Mouse (Mus musculus) midbrain, postnatal 0 days (tissue): ENCODE data around the gene Itgb7. TPM values are rescaled to one million over a fixed set of nuclear protein-coding genes. Genes with fewer than 3 reads are reported as not detected.
A peak's percentile ranks its signal among the peaks of the same experiment; 100 is the strongest.

ENCODE experiments used
- ATAC-seq: fragments of 200-750 bp; cut with Nextera tagmentation; 2 replicates; pipeline ENCODE4 v1.8.0; 2017; ENCODE audit warnings: moderate number of reproducible peaks, mild to moderate bottlenecking, moderate TSS enrichment, moderate library complexity; ENCODE audit not compliant: low FRiP score
- DNase-seq: peaks from one replicate; pipeline ENCODE4 v3.0.0-alpha.2; 2015; ENCODE audit warnings: low spot score
- H3K27ac ChIP-seq: fragments of 300-500 bp; sonication (generic); 2 replicates; pipeline ENCODE4 v1.5.1; 2014; ENCODE audit warnings: low read depth, mild to moderate bottlenecking, low read length, mixed read lengths
- H3K27me3 ChIP-seq: fragments of 300-500 bp; sonication (generic); 2 replicates; pipeline ENCODE4 v1.6.1; 2014; ENCODE audit warnings: low read length, control low read depth, mixed read lengths; ENCODE audit not compliant: insufficient read depth
- H3K36me3 ChIP-seq: fragments of 300-500 bp; sonication (generic); 2 replicates; pipeline ENCODE4 v1.6.1; 2014; ENCODE audit warnings: low read length, control low read depth, mixed read lengths; ENCODE audit not compliant: insufficient read depth
- H3K4me1 ChIP-seq: fragments of 300-500 bp; sonication (generic); 2 replicates; pipeline ENCODE4 v1.6.1; 2014; ENCODE audit warnings: mild to moderate bottlenecking, control low read depth, antibody characterized with exemption, low read length, mixed read lengths; ENCODE audit not compliant: insufficient read depth
- H3K4me2 ChIP-seq: fragments of 300-500 bp; sonication (generic); 2 replicates; pipeline ENCODE4 v1.6.1; 2014; ENCODE audit warnings: low read depth, mild to moderate bottlenecking, low read length, mixed read lengths; ENCODE audit not compliant: poor library complexity, severe bottlenecking
- H3K4me3 ChIP-seq: fragments of 300-500 bp; sonication (generic); 2 replicates; pipeline ENCODE4 v1.5.1; 2014; ENCODE audit warnings: low read depth, mild to moderate bottlenecking, low read length, moderate library complexity
- H3K9ac ChIP-seq: fragments of 300-500 bp; sonication (generic); replicated peaks from 2 replicates; pipeline ENCODE4 v1.6.1; 2014; ENCODE audit warnings: mild to moderate bottlenecking, low read length, moderate library complexity, mixed read lengths; ENCODE audit not compliant: poor library complexity, severe bottlenecking
- H3K9me3 ChIP-seq: fragments of 300-500 bp; sonication (generic); 2 replicates; pipeline ENCODE4 v1.6.1; 2016; ENCODE audit warnings: low read length, control low read depth
- CTCF ChIP-seq: IDR thresholded peaks from 2 replicates; pipeline ENCODE4 v1.5.1; 2016; ENCODE audit warnings: antibody characterized with exemption, mild to moderate bottlenecking
- WGBS: fragments of 180-500 bp; shearing (Covaris S2); extraction: QIAGEN DNeasy Blood & Tissue Kit; methylation state at CpG from one replicate; pipeline ENCODE4 v1.1.7; 2014; 5-methylcytosine and 5-hydroxymethylcytosine counted together
- polyA plus RNA-seq: library from polyadenylated mRNA; unstranded; fragments of >200 nt; fragmentation: Nextera tagmentation; extraction: Ambion mirVana; gene quantifications from 2 replicates; pipeline ENCODE4 v1.2.1, GENCODE M21; 2015
- total RNA-seq: library from RNA; depleted of rRNA; stranded (reverse); fragments of >200 nt; gene quantifications from 2 replicates; pipeline ENCODE4 v1.2.3, GENCODE M21; 2014

The Itgb7 gene
- total and polyA plus RNA-seq, 2 experiments from 2014 or later = 0.88 to 1.2 TPM

DNA sequence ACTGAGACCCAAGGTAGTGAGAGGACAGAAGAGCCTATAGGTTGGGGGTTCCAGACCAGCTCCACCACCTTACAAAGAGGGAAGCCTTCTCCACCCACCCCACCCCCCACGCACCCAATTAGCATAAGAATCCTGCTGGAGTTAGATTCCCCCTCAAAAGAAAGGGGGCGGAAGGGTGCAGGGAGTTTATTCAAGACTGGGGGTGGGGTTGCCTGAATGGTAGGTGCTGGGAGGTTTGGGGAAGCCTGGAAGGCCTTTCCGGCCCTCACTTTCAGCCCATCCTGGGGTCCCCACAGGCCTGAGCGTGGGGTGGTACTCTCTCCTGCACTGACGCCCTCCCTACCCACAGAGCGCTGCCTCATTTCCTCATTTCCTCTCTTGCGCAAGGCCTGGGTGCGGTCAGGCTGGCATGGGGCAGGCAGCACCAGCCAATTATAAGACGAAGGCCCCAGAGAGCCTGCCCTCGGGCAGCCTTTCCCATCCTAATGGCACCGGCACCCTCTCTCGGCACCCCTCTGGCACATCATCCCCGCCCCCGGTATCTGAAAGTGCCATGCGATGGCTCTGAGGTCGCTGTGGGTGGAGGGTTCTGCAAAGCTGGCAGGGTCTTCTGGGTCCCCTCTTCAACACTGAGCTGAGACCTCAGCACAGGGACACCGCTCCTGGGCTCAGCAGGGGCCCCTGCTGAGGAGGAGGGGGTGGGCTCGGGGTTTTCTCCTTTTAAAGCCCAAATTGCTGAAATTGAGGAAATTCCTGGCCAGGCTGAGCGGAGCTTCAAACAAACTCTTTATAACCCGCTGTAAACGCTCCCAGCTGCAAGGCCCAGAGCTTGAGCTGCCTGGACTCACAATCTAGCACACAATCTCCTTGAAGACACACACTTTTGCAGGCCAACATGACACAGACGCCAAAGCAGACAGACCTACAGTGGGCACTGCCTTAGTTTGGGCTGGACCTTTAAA is 11.8 kb upstream of the Itgb7 start:
- Histone ChIP-seq H3K4me2 (peak overlapping the region; percentile 32), H3K9ac (peak overlapping the region; percentile 33; the same call in 1 of the 2 replicates), H3K4me1 (peaks cover 8% of the 10 kb centered on the region; the same call in 1 of the 2 replicates), H3K4me3 (no peak overlapping the region; the same call in 1 of the 2 replicates), H3K27ac (no peak overlapping the region), H3K36me3 (no peaks in the 10 kb centered on the region), H3K27me3 (peaks cover 16% of the 10 kb centered on the region), H3K9me3 (no peaks in the 10 kb centered on the region)
- ATAC-seq (no peak), DNase-seq (no peak)
- no peak for TF ChIP-seq CTCF
- 20% methylated on average over 22 of the region's 22 CpGs for WGBS

DNA sequence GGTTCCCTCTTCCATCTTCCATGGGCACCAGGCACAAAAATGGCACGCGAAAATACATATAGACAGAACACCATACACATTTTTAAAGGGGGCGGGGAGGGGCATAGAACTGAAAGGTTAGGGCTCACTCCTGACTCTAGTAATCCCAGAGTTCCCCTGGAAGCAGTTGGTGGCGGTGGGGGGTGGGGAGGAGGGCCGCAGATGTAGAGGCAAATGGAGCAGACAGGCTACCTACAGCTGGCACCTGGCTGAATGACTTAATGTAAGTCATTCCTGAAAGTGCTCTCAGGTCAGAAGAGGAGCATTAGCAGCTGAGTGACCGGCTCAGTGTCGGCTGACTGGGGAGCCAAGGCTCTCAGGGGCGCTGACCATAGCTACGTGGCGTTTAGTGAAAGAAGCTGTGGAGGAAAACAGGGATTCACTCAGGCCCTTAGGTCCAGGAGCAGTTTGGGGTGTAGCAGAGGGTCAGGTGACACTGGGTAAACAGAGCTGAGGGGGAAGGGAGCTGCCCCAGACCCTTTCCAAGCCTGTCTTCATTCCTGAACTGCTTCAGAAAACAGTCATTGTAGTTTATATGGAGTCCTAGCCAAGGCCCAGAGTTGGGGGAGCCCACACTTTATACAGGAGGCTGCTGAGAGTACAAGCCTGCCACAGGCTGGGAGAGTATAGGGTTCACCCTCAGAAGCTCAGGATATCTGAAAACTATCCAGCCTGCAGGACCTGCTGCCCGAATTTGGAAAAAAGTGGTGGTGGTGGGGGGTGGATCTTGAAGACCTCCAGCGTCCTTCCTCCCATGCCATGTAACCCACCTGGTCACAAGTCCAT is 10.9 kb upstream of the Itgb7 start:
- DNase-seq (no peak), ATAC-seq (no peak)
- no peaks in the 10 kb centered on the region for H3K9me3 ChIP-seq
- TF ChIP-seq CTCF = no peak
- no peaks in the 10 kb centered on the region for H3K36me3 ChIP-seq
- H3K27ac ChIP-seq = no peak overlapping the region
- no peak overlapping the region for H3K4me2 ChIP-seq
- peaks cover 8% of the 10 kb centered on the region; the same call in 1 of the 2 replicates for H3K4me1 ChIP-seq
- peaks cover 16% of the 10 kb centered on the region for H3K27me3 ChIP-seq
- WGBS = 38% methylated on average over 12 of the region's 12 CpGs
- H3K4me3 ChIP-seq = no peak overlapping the region
- no peak overlapping the region for H3K9ac ChIP-seq

DNA sequence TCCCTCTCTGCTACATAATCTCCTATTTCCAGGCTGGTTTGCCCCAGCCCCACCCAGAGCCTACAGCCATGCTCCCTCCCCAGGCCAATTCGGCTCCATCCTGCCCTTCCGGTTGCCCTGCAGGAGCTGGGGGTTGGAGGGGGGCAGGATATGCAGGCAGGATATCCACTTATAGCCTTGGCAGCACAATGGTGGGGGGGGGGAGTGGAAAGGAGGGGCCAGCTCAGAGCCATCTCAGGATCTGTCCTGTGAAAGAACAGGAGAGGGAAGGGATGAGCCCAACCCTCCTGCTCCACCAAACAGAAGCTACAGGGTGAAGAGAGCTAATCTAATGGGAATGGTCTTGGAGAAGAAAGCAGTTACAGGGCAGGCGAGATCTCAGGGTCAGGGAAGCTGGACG is 8.9 kb upstream of the Itgb7 start:
- H3K9ac ChIP-seq = no peak overlapping the region

DNA sequence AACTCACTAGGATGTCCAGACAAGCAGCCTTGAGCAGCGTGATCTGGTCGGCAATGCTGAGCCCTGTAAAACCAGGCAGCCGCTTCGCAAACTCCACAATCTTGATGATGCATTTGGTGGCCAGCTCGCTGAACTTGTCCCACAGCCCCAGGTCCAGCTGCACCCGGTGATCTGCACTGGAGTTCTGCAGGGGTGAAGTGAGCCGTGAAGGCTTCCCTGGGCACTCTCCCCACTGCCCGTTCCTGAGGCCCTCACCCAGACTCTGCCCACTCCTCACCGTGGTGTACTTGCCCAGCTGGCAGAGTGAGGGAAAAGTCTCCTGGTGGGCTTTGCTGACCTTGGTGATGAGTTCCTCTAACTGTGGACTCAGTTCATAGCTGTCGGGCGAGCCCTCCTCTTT is 8.1 kb upstream of the Itgb7 start:
- H3K27ac ChIP-seq = no peak overlapping the region
- H3K27me3 ChIP-seq = peaks cover 15% of the 10 kb centered on the region
- no peak overlapping the region for H3K9ac ChIP-seq
- H3K9me3 ChIP-seq = no peaks in the 10 kb centered on the region
- ATAC-seq (no peak), DNase-seq (no peak)
- no peak overlapping the region for H3K4me3 ChIP-seq
- H3K4me2 ChIP-seq = no peak overlapping the region
- H3K36me3 ChIP-seq = no peaks in the 10 kb centered on the region
- 72% methylated on average over 11 of the region's 11 CpGs for WGBS
- peaks cover 6% of the 10 kb centered on the region; the same call in 1 of the 2 replicates for H3K4me1 ChIP-seq
- TF ChIP-seq CTCF = no peak

More for the DNA sequence above, 8.9 kb upstream of the Itgb7 start:
- Histone ChIP-seq H3K4me1 (peaks cover 8% of the 10 kb centered on the region; the same call in 1 of the 2 replicates), H3K4me2 (no peak overlapping the region), H3K27me3 (peaks cover 16% of the 10 kb centered on the region), H3K27ac (no peak overlapping the region), H3K4me3 (no peak overlapping the region), H3K9me3 (no peaks in the 10 kb centered on the region), H3K36me3 (no peaks in the 10 kb centered on the region)
- ATAC-seq (no peak), DNase-seq (no peak)
- 73% methylated on average over 4 of the region's 4 CpGs for WGBS
- no peak for TF ChIP-seq CTCF

DNA sequence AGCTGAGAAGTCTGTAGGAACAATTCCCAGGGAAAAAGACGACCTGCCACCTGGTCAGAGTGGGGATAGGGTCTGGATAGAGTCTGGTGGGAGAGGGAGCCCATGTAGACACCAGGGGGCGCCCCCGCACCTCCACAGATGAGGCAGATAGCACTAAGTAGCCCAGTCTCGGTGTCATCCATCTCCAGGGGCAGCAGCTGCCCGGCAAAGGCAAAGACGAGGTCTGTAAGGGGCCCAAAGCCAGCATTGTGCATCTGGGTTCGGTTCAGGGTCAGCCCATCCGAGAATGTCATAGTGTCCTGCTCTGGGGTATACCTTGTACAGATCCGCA is 7.5 kb upstream of the Itgb7 start:
- peaks cover 12% of the 10 kb centered on the region for H3K27me3 ChIP-seq
- H3K4me1 ChIP-seq = peaks cover 5% of the 10 kb centered on the region; the same call in 1 of the 2 replicates
- no peaks in the 10 kb centered on the region for H3K9me3 ChIP-seq
- WGBS = 11% methylated on average over 9 of the region's 9 CpGs
- H3K27ac ChIP-seq = no peak overlapping the region
- ATAC-seq (no peak), DNase-seq (peak; percentile 72)
- H3K36me3 ChIP-seq = no peaks in the 10 kb centered on the region
- peak; percentile 82 for TF ChIP-seq CTCF
- no peak overlapping the region for H3K4me2 ChIP-seq
- no peak overlapping the region for H3K9ac ChIP-seq
- no peak overlapping the region for H3K4me3 ChIP-seq
